Mouse (Mus musculus) embryonic stem cell, embryonic (primary cell): ENCODE data around the gene Mtch1.

Experiments used
- CTCF ChIA-PET, 4 experiments: fragments of 300-600 bp in 2 of 4; fragments of 350-600 bp in 2 of 4; sonication (Branson Sonifier 250); formaldehyde crosslinking; loops; one replicate each; lab custom pipeline; 2022; ENCODE audit warnings: inconsistent platforms in 2 of 4; lab: Charles Lee
- POLR2A ChIA-PET, 4 experiments: fragments of 300-600 bp in 2 of 4; fragments of 350-600 bp in 2 of 4; sonication (Branson Sonifier 250); formaldehyde crosslinking; loops; one replicate each; lab custom pipeline; 2022; ENCODE audit warnings: antibody characterized with exemption in 4 of 4, inconsistent platforms in 1 of 4; lab: Charles Lee

Gene Mtch1

GRCm38 (mm10) chr17:29347126-29347644 lies 549 bp downstream of the Mtch1 start:
- CTCF ChIA-PET: interaction anchor here (0.6 to 2.5 kb wide), 20 partner anchors 9 to 1115 kb away, joined by 3 to 12 read pairs (median 4); partner anchors contain the start of genes BC004004 (in 2 of the 4) and Ppard (in 1 of the 4)
- POLR2A ChIA-PET: interaction anchor here in 3 of 4 experiments (0.5 to 3.5 kb wide), 74 partner anchors 8 to 1577 kb away, joined by 3 to 49 read pairs (median 4); partner anchors contain the start of genes BC004004 (in 3 of the 3), Fgd2 (in 3 of the 3), Cdkn1a (in 2 of the 3) and Srsf3 (in 2 of the 3)

DNA sequence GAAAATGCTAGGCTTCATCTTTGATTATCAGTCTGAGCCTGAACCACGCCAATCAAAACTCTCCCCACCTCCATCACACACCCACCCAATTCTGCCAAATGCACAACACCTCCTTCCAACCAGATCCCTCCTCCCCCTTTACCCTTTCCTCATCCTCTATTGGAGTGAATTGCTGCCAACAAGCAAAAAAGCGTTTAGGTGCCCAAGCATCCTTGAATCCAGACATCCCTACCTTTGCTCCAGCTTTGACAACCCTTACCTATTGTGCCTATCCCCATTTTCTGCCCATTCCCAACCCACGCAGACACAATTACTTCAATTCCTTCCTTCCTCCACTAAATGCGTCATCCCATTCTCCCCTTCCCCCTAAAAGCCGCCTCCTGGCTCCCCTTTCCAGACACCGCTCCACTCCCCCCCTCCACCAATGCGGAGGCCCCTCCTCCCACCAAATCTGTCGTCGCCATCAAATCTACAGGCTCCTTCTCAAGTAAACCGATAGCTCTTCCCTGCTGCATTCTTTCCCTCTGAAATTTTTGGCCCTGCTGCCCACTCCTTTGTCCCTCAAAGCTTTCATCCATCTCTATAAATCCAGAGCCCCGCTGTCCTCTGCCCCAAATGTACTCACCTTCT lies 1.1 kb downstream of the Mtch1 start:
- CTCF ChIA-PET: interaction anchor here (0.6 to 2.5 kb wide), 12 partner anchors 10 to 182 kb away, joined by 3 to 12 read pairs (median 4); partner anchors contain the start of gene BC004004 (in 1 of the 4)

DNA sequence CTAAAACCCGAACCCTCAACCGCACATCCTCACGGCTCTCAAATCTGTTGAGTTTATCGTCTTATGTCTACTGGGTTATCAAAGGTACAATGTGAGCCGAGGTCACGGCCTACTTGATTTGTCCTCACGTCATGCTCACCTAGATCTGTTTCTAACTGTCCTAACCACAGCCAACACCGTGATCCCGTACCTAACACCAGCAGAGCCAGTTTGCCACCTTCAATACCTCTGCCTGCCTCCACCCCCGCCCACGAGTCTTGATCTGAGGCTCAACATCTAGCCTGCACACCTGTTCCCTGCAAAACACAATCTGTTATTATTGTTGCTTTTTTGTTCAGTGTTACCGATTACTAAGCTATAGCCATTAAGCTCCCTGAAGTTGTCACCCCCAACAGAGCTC lies 2.5 kb downstream of the Mtch1 start:
- CTCF ChIA-PET: interaction anchor here in 1 of 4 experiments (0.6 kb wide), 1 partner anchor 60 kb away, joined by 5 read pairs; no protein-coding TSS in a partner anchor
- POLR2A ChIA-PET: interaction anchor here in 1 of 4 experiments (0.5 to 3.4 kb wide), 5 partner anchors 10 to 118 kb away, joined by 3 to 34 read pairs (median 3); no protein-coding TSS in a partner anchor

More for the DNA sequence above, 1.1 kb downstream of the Mtch1 start:
- POLR2A ChIA-PET: interaction anchor here in 3 of 4 experiments (0.5 to 3.5 kb wide), 44 partner anchors 8 to 1577 kb away, joined by 3 to 49 read pairs (median 5); partner anchors contain the start of genes Cdkn1a (in 2 of the 3), Fgd2 (in 2 of the 3), BC004004 (in 1 of the 3) and Gm28043 (in 1 of the 3)

DNA sequence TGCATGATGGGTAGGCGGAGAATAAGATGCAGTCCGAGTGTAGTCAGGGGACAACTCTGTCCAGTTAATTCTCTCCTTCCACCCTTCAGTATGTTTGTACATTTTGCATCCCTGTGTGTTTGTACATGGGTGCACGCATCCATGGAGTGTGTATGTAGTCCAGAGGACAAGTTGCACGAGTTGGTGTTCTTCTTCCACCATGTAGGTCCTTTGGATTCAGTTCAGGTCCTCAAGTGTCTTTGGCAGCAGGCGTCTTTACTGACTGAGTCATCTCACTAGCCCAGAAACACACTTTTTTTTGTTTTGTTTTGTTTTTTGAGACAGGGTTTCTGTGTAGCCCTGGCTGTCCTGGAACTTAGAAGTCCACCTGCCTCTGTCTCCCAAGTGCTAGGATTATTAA lies 4.5 kb downstream of the Mtch1 start:
- POLR2A ChIA-PET: interaction anchor here in 2 of 4 experiments (0.6 to 2.4 kb wide), 5 partner anchors 12 to 401 kb away, joined by 3 to 9 read pairs (median 4); partner anchors contain the start of gene Fgd2 (in 1 of the 2)

DNA sequence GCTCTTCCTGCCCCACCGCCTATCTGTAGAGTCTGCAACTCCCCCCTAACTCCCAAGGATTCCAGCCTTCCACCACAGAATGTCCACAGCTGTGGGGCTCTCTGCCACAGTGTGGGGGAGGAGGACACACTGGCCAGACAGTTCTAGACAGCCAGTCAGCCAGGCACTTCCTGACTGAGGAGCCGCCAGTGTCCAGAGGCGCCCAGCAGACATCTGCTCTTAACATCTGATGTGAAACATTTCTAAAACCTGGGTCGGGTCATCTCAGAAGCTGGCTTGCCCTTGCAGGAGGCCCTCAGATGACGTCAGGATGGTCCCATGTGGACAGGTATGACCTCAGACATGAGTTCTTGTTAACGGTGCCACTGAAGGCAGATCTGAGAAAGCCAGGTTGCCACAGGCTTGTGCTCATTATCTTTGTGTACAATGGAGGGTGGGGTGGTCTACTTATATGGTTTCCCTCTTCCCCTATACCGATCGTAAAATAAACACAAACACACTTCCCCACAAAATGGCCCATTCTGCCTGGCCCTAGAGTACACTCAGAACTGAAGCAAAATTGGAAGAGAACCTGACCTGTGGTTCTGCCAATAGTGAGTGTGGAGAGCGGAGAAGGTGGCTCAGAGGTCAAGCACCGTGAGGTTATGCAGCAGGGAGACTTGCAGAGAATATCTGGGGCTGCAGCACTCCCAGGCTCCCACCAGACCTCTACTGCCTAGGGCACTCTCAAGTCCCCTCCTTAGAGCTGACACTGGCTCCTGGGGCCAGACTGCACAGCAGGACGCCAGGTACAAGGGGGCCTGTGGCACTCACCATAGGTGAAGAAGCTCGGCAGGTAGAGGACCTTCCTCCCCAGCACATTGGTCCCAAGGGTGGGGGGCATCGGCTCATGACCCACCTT lies 5.5 kb downstream of the Mtch1 start:
- CTCF ChIA-PET: interaction anchor here (0.5 to 3.0 kb wide), 15 partner anchors 10 to 805 kb away, joined by 3 to 17 read pairs (median 4); no protein-coding TSS in a partner anchor
- POLR2A ChIA-PET: interaction anchor here in 3 of 4 experiments (0.6 to 2.4 kb wide), 28 partner anchors 11 to 650 kb away, joined by 3 to 10 read pairs (median 4); partner anchors contain the start of genes BC004004 (in 1 of the 3), Cdkn1a (in 1 of the 3), Fgd2 (in 1 of the 3) and Pi16 (in 1 of the 3)

More for the DNA sequence above, 4.5 kb downstream of the Mtch1 start:
- CTCF ChIA-PET: interaction anchor here in 3 of 4 experiments (0.5 to 3.0 kb wide), 3 partner anchors 28 to 515 kb away, joined by 4 to 17 read pairs (median 13); no protein-coding TSS in a partner anchor

- POLR2A ChIA-PET: interaction anchor here in 3 of 4 experiments (0.6 to 4.4 kb wide), 34 partner anchors 10 to 649 kb away, joined by 3 to 17 read pairs (median 4); partner anchors contain the start of genes Fgd2 (in 2 of the 3), BC004004 (in 1 of the 3), Cdkn1a (in 1 of the 3) and Pi16 (in 1 of the 3)
- CTCF ChIA-PET: interaction anchor here (0.6 to 3.0 kb wide), 17 partner anchors 11 to 804 kb away, joined by 3 to 17 read pairs (median 4); no protein-coding TSS in a partner anchor
Measured at GRCm38 (mm10) chr17:29341591-29342003, 6.1 kb downstream of the Mtch1 start.

GRCm38 (mm10) chr17:29340406-29341261 lies 7.1 kb downstream of the Mtch1 start:
- POLR2A ChIA-PET: interaction anchor here in 3 of 4 experiments (0.6 to 4.4 kb wide), 33 partner anchors 8 to 1715 kb away, joined by 3 to 17 read pairs (median 4); partner anchors contain the start of genes BC004004 (in 1 of the 3), Cdkn1a (in 1 of the 3), Fgd2 (in 1 of the 3) and Pi16 (in 1 of the 3)
- CTCF ChIA-PET: interaction anchor here (0.6 to 3.0 kb wide), 16 partner anchors 12 to 757 kb away, joined by 3 to 17 read pairs (median 4); partner anchors contain the start of gene BC004004 (in 1 of the 4)

GRCm38 (mm10) chr17:29339170-29339768 lies 8.5 kb downstream of the Mtch1 start:
- ChIA-PET CTCF (interaction anchor here in 2 of 4 experiments (0.6 to 3.0 kb wide), 6 partner anchors 22 to 209 kb away, joined by 3 to 18 read pairs (median 6); partner anchors contain the start of gene BC004004 (in 1 of the 2)), POLR2A (interaction anchor here in 3 of 4 experiments (0.5 to 4.4 kb wide), 16 partner anchors 8 to 635 kb away, joined by 3 to 17 read pairs (median 3); partner anchors contain the start of gene Mtch1 (in 1 of the 3))

GRCm38 (mm10) chr17:29337979-29338823 lies 9.5 kb downstream of the Mtch1 start:
- ChIA-PET CTCF (interaction anchor here in 2 of 4 experiments (1.2 to 3.0 kb wide), 4 partner anchors 23 to 70 kb away, joined by 3 to 17 read pairs (median 6); partner anchors contain the start of gene BC004004 (in 1 of the 2)), POLR2A (interaction anchor here in 3 of 4 experiments (0.6 to 4.4 kb wide), 9 partner anchors 8 to 794 kb away, joined by 3 to 17 read pairs (median 3); partner anchors contain the start of gene Mtch1 (in 1 of the 3))

GRCm38 (mm10) chr17:29336266-29336990 lies 11.3 kb downstream of the Mtch1 start:
- POLR2A ChIA-PET: interaction anchor here in 2 of 4 experiments (0.5 to 2.0 kb wide), 2 partner anchors 20 to 1179 kb away, joined by 3 to 4 read pairs; no protein-coding TSS in a partner anchor
- CTCF ChIA-PET: interaction anchor here in 3 of 4 experiments (0.5 to 3.0 kb wide), 9 partner anchors 25 to 422 kb away, joined by 3 to 17 read pairs (median 3); partner anchors contain the start of gene BC004004 (in 1 of the 3)

DNA sequence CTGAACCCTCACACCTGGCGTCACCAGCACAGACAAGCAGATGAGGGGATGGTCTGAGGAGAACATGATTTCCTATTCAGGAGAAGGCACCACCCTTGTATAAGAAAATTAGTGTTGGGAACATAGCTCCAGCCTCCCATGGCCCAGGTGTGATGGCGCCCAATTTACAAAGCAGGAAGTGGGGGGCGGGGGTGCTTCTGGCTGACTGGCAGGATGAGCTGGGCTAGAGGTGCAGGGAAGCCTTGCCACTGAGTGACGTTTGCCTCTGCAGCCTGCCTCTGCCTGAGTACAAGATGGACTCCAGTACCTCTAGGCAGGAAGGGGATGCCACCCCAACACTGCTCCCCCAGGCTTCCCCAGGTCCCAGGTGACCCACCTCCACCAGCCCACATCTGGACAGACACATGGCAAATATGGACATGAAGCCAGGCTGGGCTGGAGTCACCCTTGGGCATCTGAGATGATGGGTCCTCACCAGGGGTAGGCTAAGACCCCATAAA lies 15.5 kb downstream of the Mtch1 start:
- ChIA-PET CTCF (interaction anchor here in 1 of 4 experiments (0.6 kb wide), 1 partner anchor 283 kb away, joined by 5 read pairs; no protein-coding TSS in a partner anchor), POLR2A (interaction anchor here in 2 of 4 experiments (1.6 to 3.2 kb wide), 2 partner anchors 11 to 27 kb away, joined by 3 to 14 read pairs; no protein-coding TSS in a partner anchor)

DNA sequence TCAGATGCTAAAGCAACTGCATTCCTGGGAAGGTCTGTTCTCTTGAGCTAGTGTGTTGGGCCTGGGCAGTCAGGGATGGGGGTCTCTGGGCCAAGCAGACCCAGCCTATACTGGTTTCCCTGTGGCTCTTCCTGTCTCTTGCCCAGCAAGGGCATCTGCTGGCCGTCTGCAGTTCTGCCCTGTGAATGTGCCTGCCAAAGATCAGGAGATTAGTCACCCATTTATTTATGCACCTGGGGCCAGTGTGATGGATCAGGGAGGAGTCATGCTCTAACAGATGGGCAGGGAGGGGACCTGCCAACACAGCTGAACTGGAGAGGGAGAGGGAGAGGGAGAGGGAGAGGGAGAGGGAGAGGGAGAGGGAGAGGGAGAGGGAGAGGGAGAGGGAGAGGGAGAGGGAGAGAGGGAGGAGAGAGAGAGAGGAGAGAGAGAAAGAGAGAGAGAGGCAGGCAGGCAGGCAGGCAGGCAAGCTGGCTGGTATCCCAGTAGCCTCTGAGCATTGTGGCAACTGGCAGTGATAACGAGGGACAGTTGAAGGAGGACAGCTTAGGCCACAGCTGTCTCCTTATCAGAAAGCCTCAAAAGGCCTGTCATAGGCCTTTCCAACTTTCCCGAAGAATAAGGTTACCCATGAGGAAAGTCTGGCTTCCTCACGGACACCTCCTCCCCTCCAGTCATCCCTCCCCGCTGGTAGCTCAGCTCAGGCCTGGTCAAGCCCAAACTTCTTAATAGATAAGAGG lies 16.9 kb downstream of the Mtch1 start:
- ChIA-PET POLR2A (interaction anchor here in 3 of 4 experiments (0.6 to 3.7 kb wide), 9 partner anchors 9 to 145 kb away, joined by 3 to 17 read pairs (median 4); partner anchors contain the start of genes BC004004 (in 1 of the 3) and Mtch1 (in 1 of the 3)), CTCF (interaction anchor here in 3 of 4 experiments (0.9 to 1.1 kb wide), 3 partner anchors 20 to 40 kb away, joined by 3 to 4 read pairs (median 3); partner anchors contain the start of gene Fgd2 (in 1 of the 3))
